Mouse (Mus musculus): ENCODE data around the gene Gm6657. TPM values are rescaled to one million over a fixed set of nuclear protein-coding genes. Genes with fewer than 3 reads are reported as not detected.

Gm6657 gene
- polyA plus RNA-seq (2016; fragmentation: Nextera tagmentation; extraction: Ambion mirVana): not detected in 2 replicates

GRCm38 (mm10) chr12:78193942-78194341 is at the start of gene Gm6657:
Gene Gm6657 (plus strand): TSS chr12:78194242.
- Histone ChIP-seq H3K9ac (replicated peaks) (no peak within 1 kb of the TSS), H3K4me2 (replicated peaks) (no peak within 1 kb of the TSS), H3K4me1 (no peaks in the 10 kb centered on the region), H3K4me3 (no peak within 1 kb of the TSS), H3K36me3 (no peaks in the 10 kb centered on the region), H3K27ac (replicated peaks) (no peak within 1 kb of the TSS), H3K9me3 (no peaks in the 10 kb centered on the region), H3K27me3 (no peaks in the 10 kb centered on the region)
- no peak for ATAC-seq (ENCODE audit: low FRiP score, low read depth)

- ATAC-seq (ENCODE audit: low FRiP score, low read depth): peak; percentile 97
- Histone ChIP-seq H3K4me1 (peaks cover 24% of the 10 kb centered on the region; the same call in 1 of the 2 replicates), H3K27me3 (no peaks in the 10 kb centered on the region), H3K4me3 (no peak overlapping the region), H3K36me3 (no peaks in the 10 kb centered on the region), H3K9ac (replicated peaks) (0 out of 2 replicates have a peak overlapping the region, but pooled peaks have one; percentile 2), H3K27ac (replicated peaks) (peak overlapping the region; percentile 74), H3K9me3 (no peaks in the 10 kb centered on the region), H3K4me2 (replicated peaks) (peak overlapping the region; percentile 26)
- 18% methylated on average over 7 of the region's 7 CpGs for WGBS
Measured at GRCm38 (mm10) chr12:78153308-78154002, 40.6 kb upstream of the Gm6657 start.

GRCm38 (mm10) chr12:78170178-78170577 is 23.9 kb upstream of the Gm6657 start:
- no peak overlapping the region for H3K4me2 ChIP-seq (replicated peaks)
- H3K4me3 ChIP-seq: no peak overlapping the region
- no peaks in the 10 kb centered on the region for H3K36me3 ChIP-seq
- ATAC-seq (ENCODE audit: low FRiP score, low read depth): no peak
- no peaks in the 10 kb centered on the region for H3K9me3 ChIP-seq
- no peak overlapping the region for H3K9ac ChIP-seq (replicated peaks)
- H3K4me1 ChIP-seq: no peaks in the 10 kb centered on the region
- H3K27me3 ChIP-seq: no peaks in the 10 kb centered on the region
- no peak overlapping the region for H3K27ac ChIP-seq (replicated peaks)

GRCm38 (mm10) chr12:78173945-78174344 is 20.1 kb upstream of the Gm6657 start:
- H3K4me2 ChIP-seq (replicated peaks): no peak overlapping the region
- no peak for ATAC-seq (ENCODE audit: low FRiP score, low read depth)
- no peak overlapping the region for H3K4me3 ChIP-seq
- no peaks in the 10 kb centered on the region; the same call in 1 of the 2 replicates for H3K4me1 ChIP-seq
- 85% methylated on average over 3 of the region's 3 CpGs for WGBS
- no peak overlapping the region for H3K9ac ChIP-seq (replicated peaks)
- H3K36me3 ChIP-seq: no peaks in the 10 kb centered on the region
- H3K27ac ChIP-seq (replicated peaks): no peak overlapping the region
- H3K27me3 ChIP-seq: no peaks in the 10 kb centered on the region
- no peaks in the 10 kb centered on the region for H3K9me3 ChIP-seq

GRCm38 (mm10) chr12:78174671-78175070 is 19.4 kb upstream of the Gm6657 start:
- Histone ChIP-seq H3K36me3 (no peaks in the 10 kb centered on the region), H3K27me3 (no peaks in the 10 kb centered on the region), H3K9ac (replicated peaks) (no peak overlapping the region), H3K27ac (replicated peaks) (no peak overlapping the region), H3K4me1 (no peaks in the 10 kb centered on the region; the same call in 1 of the 2 replicates), H3K4me3 (no peak overlapping the region), H3K9me3 (no peaks in the 10 kb centered on the region), H3K4me2 (replicated peaks) (no peak overlapping the region)
- WGBS: 93% methylated on average over 4 of the region's 4 CpGs
- no peak for ATAC-seq (ENCODE audit: low FRiP score, low read depth)

- H3K9me3 ChIP-seq: no peaks in the 10 kb centered on the region
- whole genome bisulfite sequencing: 70% methylated on average over 2 of the region's 2 CpGs
- no peaks in the 10 kb centered on the region for H3K27me3 ChIP-seq
- H3K4me2 ChIP-seq (replicated peaks): no peak overlapping the region
- H3K9ac ChIP-seq (replicated peaks): no peak overlapping the region
- no peaks in the 10 kb centered on the region; the same call in 1 of the 2 replicates for H3K4me1 ChIP-seq
- H3K27ac ChIP-seq (replicated peaks): no peak overlapping the region
- H3K36me3 ChIP-seq: no peaks in the 10 kb centered on the region
- no peak overlapping the region for H3K4me3 ChIP-seq
- ATAC-seq (ENCODE audit: low FRiP score, low read depth): no peak
Measured at GRCm38 (mm10) chr12:78181452-78181851, 12.6 kb upstream of the Gm6657 start.

- Histone ChIP-seq H3K36me3 (no peaks in the 10 kb centered on the region), H3K4me1 (no peaks in the 10 kb centered on the region), H3K9me3 (no peaks in the 10 kb centered on the region), H3K4me2 (replicated peaks) (no peak overlapping the region), H3K27me3 (no peaks in the 10 kb centered on the region), H3K9ac (replicated peaks) (no peak overlapping the region), H3K27ac (replicated peaks) (no peak overlapping the region), H3K4me3 (no peak overlapping the region)
- ATAC-seq (ENCODE audit: low FRiP score, low read depth): no peak
- 60% methylated on average over 2 of the region's 2 CpGs for WGBS
Measured at GRCm38 (mm10) chr12:78195368-78195767, 1.3 kb downstream of the Gm6657 start.

- Histone ChIP-seq H3K4me2 (replicated peaks) (no peak overlapping the region), H3K4me3 (no peak overlapping the region), H3K27me3 (no peaks in the 10 kb centered on the region), H3K9me3 (no peaks in the 10 kb centered on the region), H3K36me3 (no peaks in the 10 kb centered on the region), H3K4me1 (no peaks in the 10 kb centered on the region), H3K27ac (replicated peaks) (no peak overlapping the region), H3K9ac (replicated peaks) (no peak overlapping the region)
- no peak for ATAC-seq (ENCODE audit: low FRiP score, low read depth)
- WGBS: 64% methylated on average over 5 of the region's 5 CpGs
Measured at GRCm38 (mm10) chr12:78203646-78204045, 9.6 kb downstream of the Gm6657 start.

- no peak overlapping the region for H3K4me3 ChIP-seq
- no peak overlapping the region for H3K27ac ChIP-seq (replicated peaks)
- no peaks in the 10 kb centered on the region for H3K36me3 ChIP-seq
- no peaks in the 10 kb centered on the region for H3K9me3 ChIP-seq
- H3K27me3 ChIP-seq: no peaks in the 10 kb centered on the region
- H3K4me1 ChIP-seq: no peaks in the 10 kb centered on the region
- 0 out of 2 replicates have a peak overlapping the region, but pooled peaks have one; percentile 15 for H3K4me2 ChIP-seq (replicated peaks)
- no peak overlapping the region for H3K9ac ChIP-seq (replicated peaks)
- 13% methylated on average over 5 of the region's 5 CpGs for WGBS
- ATAC-seq (ENCODE audit: low FRiP score, low read depth): no peak
Measured at GRCm38 (mm10) chr12:78205915-78206570, 12.0 kb downstream of the Gm6657 start.

GRCm38 (mm10) chr12:78206571-78206960 is 12.5 kb downstream of the Gm6657 start:
- no peak overlapping the region for H3K4me2 ChIP-seq (replicated peaks)
- no peak overlapping the region for H3K27ac ChIP-seq (replicated peaks)
- H3K4me1 ChIP-seq: no peaks in the 10 kb centered on the region
- no peaks in the 10 kb centered on the region for H3K36me3 ChIP-seq
- H3K4me3 ChIP-seq: no peak overlapping the region
- no peaks in the 10 kb centered on the region for H3K27me3 ChIP-seq
- no peaks in the 10 kb centered on the region for H3K9me3 ChIP-seq
- ATAC-seq (ENCODE audit: low FRiP score, low read depth): no peak
- no peak overlapping the region for H3K9ac ChIP-seq (replicated peaks)
- WGBS: 88% methylated on average over 4 of the region's 4 CpGs

- Histone ChIP-seq H3K4me3 (no peak overlapping the region), H3K27ac (replicated peaks) (no peak overlapping the region), H3K27me3 (no peaks in the 10 kb centered on the region), H3K9me3 (no peaks in the 10 kb centered on the region), H3K9ac (replicated peaks) (no peak overlapping the region), H3K36me3 (no peaks in the 10 kb centered on the region), H3K4me1 (no peaks in the 10 kb centered on the region), H3K4me2 (replicated peaks) (no peak overlapping the region)
- no peak for ATAC-seq (ENCODE audit: low FRiP score, low read depth)
- 94% methylated on average over 2 of the region's 2 CpGs for WGBS
Measured at GRCm38 (mm10) chr12:78209856-78210255, 15.8 kb downstream of the Gm6657 start.

- H3K4me3 ChIP-seq: no peak overlapping the region
- no peak for ATAC-seq (ENCODE audit: low FRiP score, low read depth)
- H3K9ac ChIP-seq (replicated peaks): no peak overlapping the region
- H3K9me3 ChIP-seq: no peaks in the 10 kb centered on the region
- no peaks in the 10 kb centered on the region for H3K4me1 ChIP-seq
- H3K27ac ChIP-seq (replicated peaks): no peak overlapping the region
- H3K4me2 ChIP-seq (replicated peaks): no peak overlapping the region
- H3K36me3 ChIP-seq: no peaks in the 10 kb centered on the region
- WGBS: 84% methylated on average over 6 of the region's 6 CpGs
- H3K27me3 ChIP-seq: no peaks in the 10 kb centered on the region
Measured at GRCm38 (mm10) chr12:78215490-78215889, 21.4 kb downstream of the Gm6657 start.
